Mouse (Mus musculus): Measurements from ENCODE around the gene Extl2.

Extl2 gene

DNA sequence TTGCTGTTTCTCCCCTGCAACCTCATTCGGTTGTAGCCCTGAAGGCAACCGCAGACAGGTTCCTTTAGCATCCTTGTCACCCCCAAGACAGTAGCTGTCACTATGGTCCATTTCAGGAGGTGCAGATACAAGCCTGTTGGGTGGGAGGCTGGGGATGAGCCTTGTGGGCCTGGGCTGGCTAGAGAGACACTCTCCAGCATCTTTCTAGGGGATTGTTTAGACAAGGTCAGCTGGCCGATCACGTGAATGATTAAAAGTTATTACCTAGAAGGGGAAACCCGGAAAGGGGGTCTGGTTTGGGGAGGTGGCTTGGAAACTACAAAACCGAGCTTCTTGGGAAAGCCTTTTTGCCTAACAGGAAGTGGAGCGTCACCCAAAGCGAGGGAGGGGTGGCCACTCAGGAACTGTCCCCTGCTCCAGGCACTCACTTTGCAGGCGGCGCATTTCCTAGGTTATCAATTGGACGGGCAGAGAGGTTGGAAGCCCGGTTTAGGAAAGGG lies 729 bp downstream of the Extl2 start:
- peak; percentile 83 for DNase-seq (ENCODE audit: low spot score)

DNA sequence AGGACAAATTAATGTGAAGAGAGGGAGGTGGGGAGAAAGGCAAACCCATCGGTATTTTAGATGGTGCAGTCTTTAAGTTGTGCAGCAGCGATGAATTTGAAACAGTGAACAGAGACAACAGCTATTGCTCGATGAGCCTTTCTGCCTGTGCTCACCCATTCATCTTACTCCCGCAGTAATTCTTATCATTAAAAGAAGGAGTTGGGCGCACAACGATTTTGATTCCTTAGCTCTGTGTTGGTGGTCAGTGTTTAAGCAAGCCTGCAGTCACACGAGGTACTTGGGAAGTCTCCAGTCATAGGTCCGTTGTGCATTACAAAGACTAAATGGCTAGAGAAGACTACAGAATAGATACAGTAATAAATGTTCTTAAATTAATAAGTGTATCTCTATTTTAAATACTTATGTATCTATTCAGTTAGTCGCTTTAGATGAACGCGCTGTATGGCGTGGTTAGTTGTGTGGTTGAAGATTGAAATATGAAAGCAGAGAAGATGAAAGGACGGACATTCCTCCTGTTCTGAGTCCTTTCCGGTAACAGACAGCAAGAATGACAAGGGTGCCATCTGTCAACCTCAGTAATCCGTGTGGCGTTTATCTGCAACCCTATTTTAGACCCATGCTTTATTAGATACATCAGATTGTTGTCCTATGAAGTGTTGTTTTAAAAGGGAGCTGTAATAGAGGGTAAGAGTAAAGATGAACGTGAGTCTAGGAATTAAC lies 2.5 kb downstream of the Extl2 start:
- DNase-seq (ENCODE audit: low spot score), result no peak

- DNase-seq (ENCODE audit: low spot score), result peak; percentile 2
Observed at GRCm38 (mm10) chr3:116014901-116015300, 7.6 kb downstream of the Extl2 start.

DNA sequence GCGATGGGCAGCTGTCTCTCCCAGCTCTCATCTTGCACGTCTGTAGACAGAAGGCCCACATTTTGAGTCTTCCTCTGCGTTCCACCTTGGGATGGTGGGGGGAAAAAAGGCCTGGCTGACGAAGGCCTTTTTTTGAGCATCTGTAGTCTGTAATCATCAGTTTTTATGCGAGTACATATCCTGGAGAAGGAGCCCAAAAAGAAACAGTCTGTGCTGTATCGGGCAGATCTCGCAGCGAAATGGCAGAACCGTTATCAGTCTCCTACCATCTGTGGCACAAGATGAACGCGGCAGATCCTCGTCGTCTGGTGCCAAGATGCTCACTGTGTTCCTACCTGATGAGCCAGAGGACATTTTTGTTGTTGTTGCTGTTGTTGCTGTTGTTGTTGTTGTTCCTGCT lies 8.9 kb downstream of the Extl2 start:
- peak; percentile 61 for DNase-seq (ENCODE audit: low spot score)

- no peak for DNase-seq (ENCODE audit: low spot score)
Observed at GRCm38 (mm10) chr3:116018606-116019005, 11.3 kb downstream of the Extl2 start.

- DNase-seq (ENCODE audit: low spot score), result no peak
Observed at GRCm38 (mm10) chr3:116019136-116019535, 11.9 kb downstream of the Extl2 start.

DNA sequence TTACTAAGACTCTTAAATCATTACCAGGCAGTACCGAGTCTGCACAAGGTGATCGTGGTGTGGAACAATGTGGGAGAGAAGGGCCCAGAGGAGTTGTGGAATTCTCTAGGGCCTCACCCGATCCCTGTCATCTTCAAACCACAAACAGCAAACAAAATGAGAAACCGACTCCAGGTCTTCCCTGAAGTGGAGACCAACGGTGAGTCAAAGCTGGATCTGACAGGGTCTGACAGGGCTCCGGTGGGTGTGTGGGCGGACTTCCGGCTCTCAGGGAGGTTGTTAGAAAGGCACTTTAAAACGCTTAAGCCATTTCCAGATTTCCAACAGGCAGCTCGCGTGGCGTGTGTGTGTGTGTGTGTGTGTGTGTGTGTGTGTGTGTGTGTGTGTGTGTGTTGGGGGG lies 17.0 kb downstream of the Extl2 start:
- DNase-seq (ENCODE audit: low spot score), result no peak

GRCm38 (mm10) chr3:116024669-116025068 lies 17.4 kb downstream of the Extl2 start:
- no peak for DNase-seq (ENCODE audit: low spot score)

GRCm38 (mm10) chr3:116025701-116026100 lies 18.4 kb downstream of the Extl2 start:
- no peak for DNase-seq (ENCODE audit: low spot score)

GRCm38 (mm10) chr3:116026996-116027395 lies 19.7 kb downstream of the Extl2 start:
- DNase-seq (ENCODE audit: low spot score), result no peak

GRCm38 (mm10) chr3:116030152-116030788 lies 23.0 kb downstream of the Extl2 start:
- no peak for DNase-seq (ENCODE audit: low spot score)

- DNase-seq (ENCODE audit: low spot score), result no peak
Observed at GRCm38 (mm10) chr3:116033218-116033870, 26.1 kb downstream of the Extl2 start.

DNA sequence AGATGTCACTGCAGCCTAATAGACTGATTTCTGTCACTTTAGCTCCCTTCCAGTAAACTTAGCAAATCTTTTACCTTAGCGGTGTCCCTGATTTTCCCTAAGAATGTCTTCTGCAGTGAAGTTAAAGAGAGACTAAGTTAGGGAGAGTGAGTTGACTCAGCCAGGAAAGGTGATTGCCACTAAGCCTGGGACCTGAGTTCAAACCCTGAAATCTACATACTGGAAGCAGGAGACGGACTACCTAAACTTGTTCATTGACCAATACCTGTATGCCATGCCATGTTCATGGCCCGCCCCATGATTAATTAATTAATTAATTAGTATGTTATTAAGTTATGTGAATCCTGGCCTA lies 26.6 kb downstream of the Extl2 start:
- DNase-seq (ENCODE audit: low spot score), result no peak

GRCm38 (mm10) chr3:116040776-116041175 lies 33.5 kb downstream of the Extl2 start:
- DNase-seq (ENCODE audit: low spot score), result peak; percentile 31

DNA sequence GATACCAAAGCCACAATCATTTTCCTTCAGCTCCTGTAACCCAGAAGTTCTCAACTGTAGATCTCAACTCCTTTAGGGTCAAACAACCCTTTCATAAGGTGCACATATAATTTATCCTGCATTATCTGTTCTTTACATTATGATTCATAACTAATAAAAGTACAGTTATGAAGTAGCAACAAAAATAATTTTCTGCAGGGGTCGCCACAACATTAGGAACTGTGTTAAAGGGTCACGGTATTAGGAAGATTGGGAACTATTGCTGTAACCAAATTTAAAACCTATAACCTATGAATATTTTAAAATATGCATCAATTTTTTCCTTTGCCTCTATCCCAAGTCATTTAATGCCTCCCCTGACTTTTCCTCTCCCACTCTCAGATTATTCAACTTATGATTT lies 38.7 kb downstream of the Extl2 start:
- DNase-seq (ENCODE audit: low spot score), result no peak

DNA sequence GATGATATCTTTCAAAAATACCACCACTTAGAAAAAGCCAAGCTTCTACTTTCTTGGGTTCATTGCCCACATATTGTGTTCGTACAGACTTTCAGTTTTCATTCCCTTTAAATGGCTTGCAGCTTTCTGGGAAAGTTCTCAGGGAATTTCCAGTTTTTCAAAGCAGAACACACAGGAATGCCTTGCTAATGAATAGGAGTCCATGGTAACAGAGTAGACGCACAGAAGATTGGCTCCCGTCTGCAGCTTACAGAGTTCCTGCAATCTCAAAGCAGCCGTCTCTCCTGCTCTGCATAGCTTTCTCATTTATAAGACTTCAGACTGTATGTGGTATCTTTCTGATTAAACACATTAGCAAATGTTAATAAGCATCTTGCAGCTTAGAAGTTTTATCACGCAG lies 39.8 kb downstream of the Extl2 start:
- DNase-seq (ENCODE audit: low spot score), result no peak

GRCm38 (mm10) chr3:116057078-116057477 lies 49.8 kb downstream of the Extl2 start:
- no peak for DNase-seq (ENCODE audit: low spot score)

GRCm38 (mm10) chr3:116060320-116060719 lies 53.1 kb downstream of the Extl2 start:
- no peak for DNase-seq (ENCODE audit: low spot score)

GRCm38 (mm10) chr3:116062141-116062540 lies 54.9 kb downstream of the Extl2 start:
- no peak for DNase-seq (ENCODE audit: low spot score)

- no peak for DNase-seq (ENCODE audit: low spot score)
Observed at GRCm38 (mm10) chr3:116072584-116072983, 65.3 kb downstream of the Extl2 start.

DNA sequence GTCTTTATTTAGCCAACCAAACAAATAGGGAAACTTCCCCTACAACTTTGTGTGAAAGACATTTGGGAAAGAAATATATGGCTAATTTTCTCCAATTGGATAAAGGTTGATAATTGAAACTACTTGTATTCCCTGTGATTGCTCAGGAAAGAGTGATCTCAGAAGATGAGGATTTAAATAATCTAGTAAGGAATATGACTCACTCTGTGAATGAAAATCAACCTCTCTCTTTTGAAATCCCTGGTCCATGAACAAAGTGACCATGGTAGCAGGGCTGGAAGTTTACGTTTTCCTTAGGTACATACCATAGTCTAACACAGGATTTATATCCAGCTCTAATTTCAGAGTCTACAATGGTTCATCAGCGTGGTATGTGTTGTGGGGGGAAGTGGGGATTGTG lies 69.5 kb downstream of the Extl2 start:
- DNase-seq (ENCODE audit: low spot score), result no peak

DNA sequence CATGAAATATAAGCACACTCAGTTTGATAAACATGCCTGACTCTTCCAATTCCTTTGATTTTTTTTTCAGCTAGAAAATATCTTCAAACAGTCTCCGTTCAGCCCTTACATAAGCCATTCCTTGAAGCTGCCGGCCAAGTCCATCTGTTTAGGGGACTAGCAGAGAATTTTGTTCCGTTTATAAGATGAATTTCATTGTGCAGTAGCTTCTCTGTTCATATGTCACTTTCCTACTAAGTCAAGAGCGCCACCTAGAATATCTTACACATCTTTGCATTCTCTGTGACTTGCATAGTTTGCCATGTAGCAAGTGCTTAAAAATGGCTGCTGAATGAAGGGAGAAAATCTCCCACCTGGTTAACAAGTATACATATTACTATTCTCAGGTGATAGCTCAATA lies 71.2 kb downstream of the Extl2 start:
- DNase-seq (ENCODE audit: low spot score), result peak; percentile 8

Measured in layer of hippocampus, adult 11-12 months (tissue).